Mouse (Mus musculus) bone marrow macrophage, adult 2 months (primary cell): ENCODE measurements around the gene Stfa3.

Experiments used
- CTCF ChIP-seq: IDR thresholded peaks from 2 replicates; pipeline ENCODE4 v1.5.1; 2012; ENCODE audit warnings: low read depth, mild to moderate bottlenecking, low read length, moderate library complexity
- POLR2A ChIP-seq: IDR thresholded peaks from 2 replicates; pipeline ENCODE4 v1.6.1; 2012; ENCODE audit warnings: mild to moderate bottlenecking, low read depth, low read length, borderline replicate concordance

- TF ChIP-seq CTCF (no peak), POLR2A (no peak)
These were observed 12.7 kb upstream of the Stfa3 start for GRCm38 (mm10) chr16:36467936-36468335.
